Mouse (Mus musculus) mouse trophoblast stem cell (cell line): ENCODE data around the gene Baiap2l1.
"Not testable (repeated sequence)": the region's sequence is repeated elsewhere in the genome, so short reads cannot be mapped to it uniquely, and the experiment has no call there.

Source experiments
- in situ Hi-C, 2 experiments: fragments of 300-500 bp; cut with MseI, MboI; formaldehyde crosslinking; loops; 2 replicates in 1 of 2; 3 replicates in 1 of 2; pipeline ENCODE4 v1.15.1; 2025

Gene Baiap2l1

GRCm38 (mm10) chr5:144351185-144351584 is 6.7 kb downstream of the Baiap2l1 start:
- in situ Hi-C loops: no loop called here

- in situ Hi-C loops: no loop called here
Measured at GRCm38 (mm10) chr5:144344592-144344991, 13.3 kb downstream of the Baiap2l1 start.

- in situ Hi-C loops: no loop called here
Measured at GRCm38 (mm10) chr5:144341085-144341484, 16.8 kb downstream of the Baiap2l1 start.

- in situ Hi-C loops: no loop called here
Measured at GRCm38 (mm10) chr5:144338787-144339186, 19.1 kb downstream of the Baiap2l1 start.

- in situ Hi-C loops: not testable (repeated sequence)
Measured at GRCm38 (mm10) chr5:144335357-144335756, 22.6 kb downstream of the Baiap2l1 start.

GRCm38 (mm10) chr5:144334010-144334409 is 23.9 kb downstream of the Baiap2l1 start:
- in situ Hi-C loops: no loop called here

GRCm38 (mm10) chr5:144322717-144323116 is 35.2 kb downstream of the Baiap2l1 start:
- in situ Hi-C loops: no loop called here

GRCm38 (mm10) chr5:144321681-144322080 is 36.2 kb downstream of the Baiap2l1 start:
- in situ Hi-C loops: no loop called here

GRCm38 (mm10) chr5:144318286-144318685 is 39.6 kb downstream of the Baiap2l1 start:
- in situ Hi-C loops: no loop called here

GRCm38 (mm10) chr5:144317426-144317825 is 40.5 kb downstream of the Baiap2l1 start:
- in situ Hi-C loops: no loop called here

GRCm38 (mm10) chr5:144316442-144316841 is 41.5 kb downstream of the Baiap2l1 start:
- in situ Hi-C loops: no loop called here

- in situ Hi-C loops: no loop called here
Measured at GRCm38 (mm10) chr5:144314731-144315494, 43.0 kb downstream of the Baiap2l1 start.

GRCm38 (mm10) chr5:144313335-144313734 is 44.6 kb downstream of the Baiap2l1 start:
- in situ Hi-C loops: no loop called here

GRCm38 (mm10) chr5:144312183-144312582 is 45.7 kb downstream of the Baiap2l1 start:
- in situ Hi-C loops: no loop called here

- in situ Hi-C loops: no loop called here
Measured at GRCm38 (mm10) chr5:144308929-144309328, 49.0 kb downstream of the Baiap2l1 start.

- in situ Hi-C loops: no loop called here
Measured at GRCm38 (mm10) chr5:144303071-144303470, 54.8 kb downstream of the Baiap2l1 start.

- in situ Hi-C loops: no loop called here
Measured at GRCm38 (mm10) chr5:144296090-144296604, 61.8 kb downstream of the Baiap2l1 start.

- in situ Hi-C loops: no loop called here
Measured at GRCm38 (mm10) chr5:144295357-144295756, 62.6 kb downstream of the Baiap2l1 start.

GRCm38 (mm10) chr5:144294908-144295307 is 63.0 kb downstream of the Baiap2l1 start:
- in situ Hi-C loops: no loop called here

GRCm38 (mm10) chr5:144289769-144290440 is 68.0 kb downstream of the Baiap2l1 start:
- in situ Hi-C loops: no loop called here

GRCm38 (mm10) chr5:144288391-144288790 is 69.5 kb downstream of the Baiap2l1 start:
- in situ Hi-C loops: no loop called here

GRCm38 (mm10) chr5:144287267-144287820 is 70.6 kb downstream of the Baiap2l1 start:
- in situ Hi-C loops: no loop called here
